Mouse (Mus musculus) limb, embryonic 10.5 days (tissue): ENCODE measurements around the gene Atp1a1. TPM values are rescaled to one million over a fixed set of nuclear protein-coding genes. Genes with fewer than 3 reads are reported as not detected.

Experiments
- DNase-seq: peaks from one replicate; pipeline ENCODE4 v3.0.0-alpha.2; 2017; ENCODE audit warnings: low spot score
- H3K27ac ChIP-seq: fragments of 300-500 bp; sonication (generic); 2 replicates; pipeline ENCODE4 v1.5.1; 2016; ENCODE audit warnings: mild to moderate bottlenecking
- H3K27me3 ChIP-seq: fragments of 300-500 bp; sonication (generic); 2 replicates; pipeline ENCODE4 v1.6.1; 2016; ENCODE audit warnings: low read depth, mild to moderate bottlenecking; ENCODE audit not compliant: poor library complexity, severe bottlenecking
- H3K36me3 ChIP-seq: fragments of 300-500 bp; sonication (generic); 2 replicates; pipeline ENCODE4 v1.6.1; 2016; ENCODE audit warnings: mild to moderate bottlenecking, moderate library complexity
- H3K4me1 ChIP-seq: fragments of 300-500 bp; sonication (generic); 2 replicates; pipeline ENCODE4 v1.6.1; 2016
- H3K4me3 ChIP-seq: fragments of 300-500 bp; sonication (generic); 2 replicates; pipeline ENCODE4 v1.5.1; 2016; ENCODE audit warnings: mild to moderate bottlenecking, moderate library complexity
- H3K9me3 ChIP-seq: fragments of 300-500 bp; sonication (generic); replicated peaks from 2 replicates; pipeline ENCODE4 v1.6.1; 2016; ENCODE audit warnings: mild to moderate bottlenecking
- WGBS: fragments of 180-500 bp; shearing (Covaris S2); methylation state at CpG from one replicate; pipeline ENCODE4 v1.1.7; 2016; 5-methylcytosine and 5-hydroxymethylcytosine counted together
- polyA plus RNA-seq: library from polyadenylated mRNA; unstranded; fragments of >200 nt; fragmentation: Nextera tagmentation; extraction: Ambion mirVana; gene quantifications from 2 replicates; pipeline ENCODE4 v1.2.1, GENCODE M21; 2016

The Atp1a1 gene
- polyA plus RNA-seq, 1 experiment from 2014 or later: 47.7 TPM

DNA sequence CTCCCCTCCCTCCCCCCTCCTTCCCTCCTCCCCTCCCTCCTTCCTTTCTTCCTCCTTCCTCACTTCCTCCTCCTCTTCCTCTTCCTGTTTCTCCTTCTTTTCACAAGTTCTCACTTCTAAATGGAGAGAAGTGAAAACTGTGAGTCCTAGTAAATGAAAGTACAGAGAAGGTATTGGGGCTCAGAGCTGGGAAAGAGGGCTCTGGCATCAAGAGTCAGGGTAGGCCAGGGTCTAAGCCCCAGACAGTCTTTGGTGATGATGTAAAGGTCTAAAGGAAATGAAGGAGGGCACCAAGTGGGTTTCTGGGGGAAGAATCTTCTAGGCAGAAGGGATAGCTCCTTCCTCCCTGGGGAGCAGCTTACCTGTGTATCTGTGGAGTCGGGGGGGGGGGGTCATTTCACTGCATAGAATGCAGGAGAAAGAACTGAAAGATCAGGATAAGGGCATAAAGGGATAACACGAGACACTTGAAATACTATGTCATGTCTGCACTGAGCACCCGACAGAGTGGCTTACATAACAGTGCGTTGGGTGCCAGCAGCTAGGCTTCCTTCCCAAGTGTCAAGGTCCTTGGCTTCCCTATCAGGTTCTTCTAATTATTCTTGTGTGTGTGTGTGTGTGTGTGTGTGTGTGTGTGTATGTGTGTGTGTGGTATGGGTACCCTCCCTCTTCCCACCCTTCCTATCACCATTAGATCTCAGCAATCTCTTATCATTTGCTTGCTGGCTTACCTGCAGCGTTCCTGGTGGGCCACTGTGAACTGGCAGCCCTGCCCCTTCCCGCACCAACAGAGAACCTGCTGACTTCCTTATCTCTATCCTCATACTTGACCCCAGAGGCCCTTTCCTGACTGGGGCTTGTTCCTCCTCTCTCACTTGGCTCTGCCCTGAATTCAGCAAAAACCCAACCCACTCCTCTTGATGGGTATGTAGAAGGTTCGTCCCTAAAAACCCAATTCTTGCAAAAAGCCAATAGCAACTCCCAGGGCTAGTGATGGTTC lies 51.6 kb downstream of the Atp1a1 start:
- H3K9me3 ChIP-seq: no peaks in the 10 kb centered on the region
- WGBS: 78% methylated on average over 7 of the region's 7 CpGs
- DNase-seq: no peak
- no peak overlapping the region for H3K27ac ChIP-seq
- no peak overlapping the region for H3K4me3 ChIP-seq
- H3K36me3 ChIP-seq: no peaks in the 10 kb centered on the region
- H3K27me3 ChIP-seq: no peaks in the 10 kb centered on the region
- peaks cover 12% of the 10 kb centered on the region for H3K4me1 ChIP-seq

DNA sequence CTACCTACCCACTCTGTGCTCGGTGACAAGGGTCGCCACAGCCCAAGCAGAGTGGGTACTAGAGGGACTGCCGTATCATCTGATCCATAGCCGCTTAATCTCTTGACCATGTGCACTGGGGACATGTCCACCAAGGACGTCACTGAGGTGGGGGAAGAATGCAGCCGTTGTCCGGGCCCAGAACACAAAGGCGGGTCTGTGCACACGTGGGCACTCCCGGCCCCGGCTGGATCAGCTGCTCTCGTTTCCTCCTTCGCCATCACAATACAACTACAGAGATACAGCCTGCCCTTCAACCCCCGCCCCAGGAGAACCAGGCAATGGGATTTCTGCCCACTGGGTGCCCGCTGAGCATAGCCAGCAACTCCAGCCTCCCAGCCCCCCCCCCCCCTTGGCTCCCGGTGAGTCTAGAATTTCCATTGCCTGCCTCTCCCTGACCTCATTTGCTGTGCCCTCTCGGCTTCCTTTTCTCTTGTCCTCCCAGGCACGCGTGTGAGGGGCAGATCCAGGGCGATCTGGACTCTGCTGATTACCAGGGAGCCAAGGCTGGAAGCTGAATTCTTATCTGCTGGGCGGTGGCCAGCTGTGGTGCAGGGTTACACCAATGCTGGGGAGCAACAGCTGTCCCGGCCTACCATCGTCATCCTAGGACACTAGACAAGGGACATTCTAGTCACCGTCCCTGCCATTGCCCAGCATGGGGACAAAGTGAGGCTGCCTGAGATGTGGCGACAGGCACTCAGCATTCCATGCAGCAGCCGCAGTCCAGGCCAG lies 52.8 kb downstream of the Atp1a1 start:
- H3K9me3 ChIP-seq: no peaks in the 10 kb centered on the region

DNA sequence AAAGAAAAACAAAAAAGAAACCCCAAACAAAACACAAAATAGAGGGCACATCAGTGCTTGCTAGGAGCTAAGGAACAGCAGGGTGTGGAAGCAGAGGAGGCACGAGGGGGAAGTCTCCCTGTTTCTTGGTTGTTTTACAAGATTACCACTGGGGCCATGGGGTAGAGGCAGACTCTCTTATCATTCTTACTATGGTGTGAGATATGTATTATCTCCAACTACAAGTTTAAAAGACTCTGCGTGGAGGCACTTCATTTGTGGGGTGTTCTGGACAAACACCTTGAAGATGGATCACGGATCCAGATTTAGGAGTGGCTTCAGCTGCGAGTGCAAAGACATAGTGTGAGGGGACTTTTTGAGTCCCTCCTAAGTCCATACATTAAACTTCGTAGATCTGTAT lies 54.7 kb downstream of the Atp1a1 start:
- WGBS: 89% methylated on average over 5 of the region's 5 CpGs
- DNase-seq: no peak
- Histone ChIP-seq H3K4me1 (peaks cover 12% of the 10 kb centered on the region), H3K4me3 (no peak overlapping the region), H3K9me3 (no peaks in the 10 kb centered on the region), H3K27me3 (no peaks in the 10 kb centered on the region), H3K27ac (no peak overlapping the region), H3K36me3 (no peaks in the 10 kb centered on the region)

More for the DNA sequence above, 52.8 kb downstream of the Atp1a1 start:
- Histone ChIP-seq H3K4me1 (peaks cover 12% of the 10 kb centered on the region), H3K4me3 (no peak overlapping the region), H3K27ac (0 out of 2 replicates have a peak overlapping the region, but pooled peaks have one; percentile 31), H3K36me3 (no peaks in the 10 kb centered on the region), H3K27me3 (no peaks in the 10 kb centered on the region)
- no peak for DNase-seq
- 82% methylated on average over 26 of the region's 26 CpGs for WGBS

- Histone ChIP-seq H3K9me3 (no peaks in the 10 kb centered on the region), H3K4me1 (peaks cover 6% of the 10 kb centered on the region; the same call in 1 of the 2 replicates), H3K27me3 (no peaks in the 10 kb centered on the region), H3K27ac (no peak overlapping the region), H3K36me3 (no peaks in the 10 kb centered on the region), H3K4me3 (no peak overlapping the region)
- 47% methylated on average over 7 of the region's 7 CpGs for WGBS
- no peak for DNase-seq
Measured at GRCm38 (mm10) chr3:101544116-101544515, 60.4 kb downstream of the Atp1a1 start.

- 83% methylated on average over 6 of the region's 6 CpGs for WGBS
- H3K4me1 ChIP-seq: peaks cover 6% of the 10 kb centered on the region; the same call in 1 of the 2 replicates
- H3K27me3 ChIP-seq: no peaks in the 10 kb centered on the region
- no peaks in the 10 kb centered on the region for H3K36me3 ChIP-seq
- no peaks in the 10 kb centered on the region for H3K9me3 ChIP-seq
- no peak overlapping the region for H3K27ac ChIP-seq
- H3K4me3 ChIP-seq: no peak overlapping the region
- DNase-seq: no peak
Measured at GRCm38 (mm10) chr3:101541571-101541970, 62.9 kb downstream of the Atp1a1 start.

DNA sequence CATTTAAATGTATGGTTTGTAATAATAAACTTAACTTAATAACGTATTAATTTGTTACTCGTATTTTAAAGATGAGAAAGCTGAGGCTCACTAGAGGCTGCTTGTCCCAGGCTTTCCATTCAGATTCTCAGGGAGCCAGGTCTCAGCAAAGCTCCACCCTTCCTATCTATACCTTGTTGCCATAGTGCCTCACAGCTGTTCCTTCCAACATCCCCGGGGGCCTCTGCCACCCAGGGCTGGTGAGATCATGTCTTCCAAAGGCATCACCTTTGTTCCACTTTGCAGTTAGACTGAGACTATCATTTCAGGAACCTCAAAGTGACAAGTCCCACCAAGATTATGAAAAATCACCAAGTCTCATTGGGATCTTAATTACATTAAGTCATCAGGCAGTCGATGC lies 63.9 kb downstream of the Atp1a1 start:
- no peaks in the 10 kb centered on the region for H3K27me3 ChIP-seq
- H3K4me3 ChIP-seq: no peak overlapping the region
- WGBS: 89% methylated on average over 4 of the region's 4 CpGs
- no peaks in the 10 kb centered on the region for H3K9me3 ChIP-seq
- H3K27ac ChIP-seq: no peak overlapping the region
- no peaks in the 10 kb centered on the region for H3K36me3 ChIP-seq
- DNase-seq: no peak
- peaks cover 6% of the 10 kb centered on the region; the same call in 1 of the 2 replicates for H3K4me1 ChIP-seq

GRCm38 (mm10) chr3:101536322-101536721 lies 68.2 kb downstream of the Atp1a1 start:
- 87% methylated on average over 7 of the region's 7 CpGs for WGBS
- Histone ChIP-seq H3K27me3 (no peaks in the 10 kb centered on the region), H3K27ac (no peak overlapping the region), H3K4me3 (no peak overlapping the region), H3K4me1 (no peaks in the 10 kb centered on the region), H3K9me3 (no peaks in the 10 kb centered on the region), H3K36me3 (no peaks in the 10 kb centered on the region)
- DNase-seq: no peak

DNA sequence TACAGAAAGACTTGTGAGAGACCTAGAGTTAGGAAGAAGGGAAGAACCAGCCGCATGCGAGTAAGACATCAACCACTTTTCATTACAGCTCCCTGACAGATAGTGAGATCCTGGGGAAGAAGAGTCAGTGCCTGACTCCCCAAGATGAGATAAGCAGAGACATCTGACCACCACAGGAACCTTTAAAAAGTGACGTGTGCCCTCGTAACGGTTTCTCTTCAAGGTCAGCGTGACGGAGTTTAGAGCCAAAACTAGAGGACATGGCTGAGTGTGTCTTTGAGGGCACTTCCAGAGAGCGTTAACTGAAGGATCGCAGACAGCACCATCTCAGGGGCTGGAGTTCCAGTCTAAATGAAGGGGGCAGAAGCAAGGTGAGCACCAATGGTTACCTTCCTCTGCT lies 70.2 kb downstream of the Atp1a1 start:
- Histone ChIP-seq H3K36me3 (no peaks in the 10 kb centered on the region), H3K4me1 (peaks cover 2% of the 10 kb centered on the region; the same call in 1 of the 2 replicates), H3K9me3 (no peaks in the 10 kb centered on the region), H3K27ac (no peak overlapping the region), H3K4me3 (no peak overlapping the region), H3K27me3 (no peaks in the 10 kb centered on the region)
- WGBS: 87% methylated on average over 9 of the region's 9 CpGs
- no peak for DNase-seq

DNA sequence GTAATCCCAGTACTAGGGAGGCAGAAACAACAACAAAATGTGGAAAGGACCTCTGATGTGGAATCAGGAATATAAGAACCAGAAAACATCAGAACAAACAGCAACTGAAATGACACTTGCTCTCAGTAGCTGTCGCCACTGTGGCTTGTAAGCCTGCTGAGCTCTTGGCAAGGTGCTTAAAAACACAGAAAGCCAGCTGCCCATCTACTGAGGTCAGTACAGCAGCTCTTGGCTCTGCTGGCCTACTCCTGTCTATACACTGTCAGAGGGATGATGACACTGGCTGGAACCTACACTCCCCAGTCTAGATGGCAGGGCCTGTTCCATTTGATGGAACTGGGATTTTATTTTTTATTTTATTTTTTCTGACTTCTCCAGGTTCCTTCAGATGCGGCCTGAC lies 71.1 kb downstream of the Atp1a1 start:
- Histone ChIP-seq H3K4me3 (no peak overlapping the region), H3K4me1 (peaks cover 11% of the 10 kb centered on the region), H3K9me3 (no peaks in the 10 kb centered on the region), H3K27ac (no peak overlapping the region), H3K27me3 (no peaks in the 10 kb centered on the region), H3K36me3 (no peaks in the 10 kb centered on the region)
- 86% methylated on average over 2 of the region's 2 CpGs for WGBS
- DNase-seq: no peak

GRCm38 (mm10) chr3:101530928-101531327 lies 73.6 kb downstream of the Atp1a1 start:
- Histone ChIP-seq H3K9me3 (no peaks in the 10 kb centered on the region), H3K27ac (no peak overlapping the region), H3K4me3 (no peak overlapping the region), H3K36me3 (no peaks in the 10 kb centered on the region), H3K27me3 (no peaks in the 10 kb centered on the region), H3K4me1 (peaks cover 16% of the 10 kb centered on the region)
- DNase-seq: no peak
- 83% methylated on average over 10 of the region's 10 CpGs for WGBS

DNA sequence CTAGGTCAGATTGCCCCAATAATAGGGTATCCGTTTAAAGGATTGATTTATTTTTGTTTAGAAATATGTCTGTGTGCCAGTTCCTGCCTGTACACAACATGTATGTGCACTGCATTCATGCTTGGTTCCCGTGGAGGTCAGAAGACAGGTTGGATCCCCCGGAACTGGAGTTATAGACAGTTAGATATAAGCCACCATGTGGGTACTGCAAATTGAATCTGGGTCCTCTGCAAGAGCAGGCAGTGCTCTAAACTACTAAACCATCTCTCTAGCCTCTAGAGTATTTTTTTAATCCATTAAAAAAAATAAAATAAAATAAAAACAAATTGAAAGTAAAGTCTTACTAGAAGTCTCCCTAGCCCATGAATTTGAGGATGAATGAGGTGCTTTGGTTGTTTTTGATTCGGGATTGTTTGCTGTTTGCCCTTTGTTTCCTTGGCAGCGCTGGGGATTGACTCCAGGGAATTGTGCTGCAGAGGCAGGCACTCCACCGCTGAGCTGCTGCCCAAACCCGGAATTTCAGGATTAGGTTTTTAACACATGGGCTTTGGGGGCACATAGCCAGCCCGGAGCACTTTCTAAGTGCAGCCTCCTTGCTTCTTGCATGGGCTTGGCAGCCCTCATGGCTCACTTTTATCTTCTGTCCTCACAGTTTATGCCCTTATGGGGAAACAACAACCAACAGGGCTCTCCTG lies 75.4 kb downstream of the Atp1a1 start:
- H3K27me3 ChIP-seq: no peaks in the 10 kb centered on the region
- no peaks in the 10 kb centered on the region for H3K36me3 ChIP-seq
- no peak for DNase-seq
- peaks cover 16% of the 10 kb centered on the region for H3K4me1 ChIP-seq
- no peaks in the 10 kb centered on the region for H3K9me3 ChIP-seq
- peak overlapping the region; percentile 61; the same call in 1 of the 2 replicates for H3K27ac ChIP-seq
- WGBS: 33% methylated on average over 8 of the region's 8 CpGs
- no peak overlapping the region for H3K4me3 ChIP-seq

DNA sequence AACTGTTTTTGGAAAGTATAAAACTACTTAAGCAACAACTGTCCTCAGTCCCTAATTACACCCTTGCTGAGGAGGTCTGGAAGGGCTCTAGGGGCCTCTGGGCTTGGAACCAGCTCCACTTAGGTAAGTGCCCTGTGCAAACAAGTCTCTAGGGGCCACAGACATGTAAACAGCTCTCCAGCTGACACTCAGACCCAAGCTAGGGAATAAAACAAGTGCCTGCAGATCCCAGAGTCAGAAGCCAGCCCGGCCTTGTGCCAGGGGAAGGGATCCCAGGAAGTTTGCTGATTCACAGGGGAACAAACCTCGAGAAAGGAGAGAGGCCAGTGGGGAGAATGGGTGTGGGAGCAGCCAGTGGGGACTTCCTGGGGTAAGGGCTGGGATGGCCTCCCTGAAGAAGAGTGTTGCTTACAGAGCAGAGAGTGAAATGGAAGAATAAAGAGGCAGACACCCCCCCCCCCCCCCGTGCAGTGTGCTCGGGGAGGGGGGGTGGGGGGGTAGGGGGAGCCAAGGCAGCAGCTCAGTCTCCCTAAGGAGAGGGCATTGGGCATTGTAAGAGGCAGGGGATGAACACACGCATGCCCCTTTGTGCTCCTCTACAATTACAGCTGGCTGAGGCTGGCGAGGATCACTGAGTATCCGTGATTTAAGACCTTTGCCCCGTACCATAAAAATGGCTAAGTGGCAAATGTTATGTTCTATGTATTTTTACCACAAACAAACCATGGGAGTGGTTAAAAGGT lies 76.2 kb downstream of the Atp1a1 start:
- peak overlapping the region; percentile 32 for H3K27ac ChIP-seq
- 35% methylated on average over 7 of the region's 8 CpGs for WGBS
- no peaks in the 10 kb centered on the region for H3K27me3 ChIP-seq
- no peak for DNase-seq
- H3K36me3 ChIP-seq: no peaks in the 10 kb centered on the region
- no peak overlapping the region for H3K4me3 ChIP-seq
- no peaks in the 10 kb centered on the region for H3K9me3 ChIP-seq
- H3K4me1 ChIP-seq: peaks cover 16% of the 10 kb centered on the region
